Mouse (Mus musculus): ENCODE data around the gene Chek2. TPM values are rescaled to one million over a fixed set of nuclear protein-coding genes. Genes with fewer than 3 reads are reported as not detected.
A peak's percentile ranks its signal among the peaks of the same experiment; 100 is the strongest.
"Not testable (repeated sequence)": the region's sequence is repeated elsewhere in the genome, so short reads cannot be mapped to it uniquely, and the experiment has no call there.

Gene Chek2
- total RNA-seq, 2 experiments from 2014 or later: 4.0 to 5.2 TPM

- not testable (repeated sequence) for DNase-seq
- intact Hi-C loops (cut with DNase I): loop anchor here (5.0 kb wide), 3 partner anchors 51 to 419 kb away; no protein-coding TSS in a partner anchor
Observed at GRCm38 (mm10) chr5:110838016-110838415, 1.8 kb upstream of the Chek2 start.

- intact Hi-C loops (cut with DNase I): loop anchor here (5.0 kb wide), 3 partner anchors 52 to 418 kb away; no protein-coding TSS in a partner anchor
- no peak for DNase-seq
Observed at GRCm38 (mm10) chr5:110839038-110839677, 621 bp upstream of the Chek2 start.

DNA sequence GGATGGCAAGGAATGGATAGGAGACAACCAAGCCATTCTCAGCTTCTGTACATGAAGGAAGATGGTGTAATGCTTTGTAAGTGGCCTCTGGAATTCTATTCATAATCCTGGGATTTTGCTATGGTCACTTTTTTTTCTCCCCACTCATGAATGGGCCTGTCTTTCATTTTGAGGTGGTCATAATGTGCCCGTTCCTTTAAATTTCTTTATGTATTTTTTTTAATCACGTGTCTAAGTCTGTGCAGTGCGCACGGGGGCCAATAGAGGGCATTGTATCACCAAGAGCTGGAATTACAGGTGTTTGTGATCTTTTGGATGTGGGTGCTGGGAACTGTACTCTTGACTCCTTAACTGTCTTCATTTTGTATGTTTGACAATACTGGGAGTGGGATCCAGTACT, 686 bp downstream of the Chek2 start:
- DNase-seq: peak; percentile 27 to 43
- intact Hi-C loops (cut with DNase I): loop anchor here (5.0 kb wide), 2 partner anchors 37 to 137 kb away; partner anchors contain the start of gene Ttc28

GRCm38 (mm10) chr5:110841046-110841862, 1.5 kb downstream of the Chek2 start:
- intact Hi-C loops (cut with DNase I): loop anchor here (5.0 kb wide), 2 partner anchors 36 to 136 kb away; partner anchors contain the start of gene Ttc28
- no peak for DNase-seq

DNA sequence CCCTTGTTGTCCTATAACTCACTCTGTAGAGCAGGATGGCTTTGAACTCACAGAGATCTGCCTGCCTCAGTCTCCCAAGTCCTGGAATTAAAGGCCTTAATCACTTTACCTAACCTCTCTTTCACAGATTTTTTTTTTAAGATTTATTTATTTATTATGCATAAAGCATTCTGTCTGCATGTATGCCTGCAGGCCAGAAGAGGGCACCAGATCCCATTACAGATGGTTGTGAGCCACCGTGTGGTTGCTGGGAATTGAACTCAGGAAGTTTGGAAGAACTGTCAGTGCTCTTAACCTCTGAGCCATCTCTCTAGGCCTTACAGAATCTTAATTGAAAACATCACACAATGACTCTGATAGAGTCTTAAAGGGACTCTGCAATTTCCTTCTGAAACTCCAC, 13.2 kb downstream of the Chek2 start:
- DNase-seq: no peak
- intact Hi-C loops (cut with DNase I): no loop called here

- intact Hi-C loops (cut with DNase I): no loop called here
- no peak for DNase-seq
Observed at GRCm38 (mm10) chr5:110857091-110857490, 17.3 kb downstream of the Chek2 start.

DNA sequence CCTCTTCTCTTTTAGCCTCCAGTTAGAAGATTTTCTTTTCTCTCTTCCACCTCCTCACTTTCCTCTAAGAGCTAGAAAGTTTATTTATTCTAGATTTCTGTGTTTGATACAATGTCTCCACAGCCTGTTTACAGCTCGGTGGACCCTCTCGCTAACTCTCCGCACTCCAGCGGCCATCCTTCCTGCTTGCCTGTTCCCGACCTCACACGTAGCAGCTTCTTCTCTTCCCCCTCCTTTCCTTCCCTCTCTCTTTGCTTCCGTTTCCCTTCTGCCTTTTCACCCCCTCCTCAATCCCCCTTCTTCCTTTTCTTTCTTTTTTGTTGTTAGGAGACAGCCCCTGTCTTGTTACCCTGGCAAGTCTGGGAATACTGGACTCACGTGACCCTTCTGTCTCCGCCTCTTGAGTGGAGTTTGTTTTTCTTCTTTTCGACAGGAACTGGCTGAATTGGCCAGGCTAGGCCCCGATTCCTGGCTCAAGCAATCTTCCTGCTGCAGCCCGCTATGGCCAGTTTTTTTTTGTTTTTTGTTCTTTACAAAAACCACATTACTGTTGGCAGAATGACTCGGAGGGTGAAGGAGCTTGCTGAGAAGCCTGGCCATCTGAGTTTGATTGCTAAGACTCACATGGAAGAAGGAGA, 19.4 kb downstream of the Chek2 start:
- intact Hi-C loops (cut with DNase I): no loop called here
- peak; percentile 61 to 67 for DNase-seq

GRCm38 (mm10) chr5:110860445-110860844, 20.7 kb downstream of the Chek2 start:
- intact Hi-C loops (cut with DNase I): loop anchor here (2.0 kb wide), 1 partner anchor 18 kb away; the partner anchor contains the start of gene Ttc28
- DNase-seq: no peak

- intact Hi-C loops (cut with DNase I): no loop called here
- DNase-seq: no peak
Observed at GRCm38 (mm10) chr5:110868460-110868859, 28.7 kb downstream of the Chek2 start.

- intact Hi-C loops (cut with DNase I): no loop called here
Observed at GRCm38 (mm10) chr5:110869242-110869669, 29.5 kb downstream of the Chek2 start.

GRCm38 (mm10) chr5:110873160-110873559, 33.4 kb downstream of the Chek2 start:
- no peak for DNase-seq
- intact Hi-C loops (cut with DNase I): no loop called here

More at GRCm38 (mm10) chr5:110869242-110869669, 29.5 kb downstream of the Chek2 start:
- no peak for DNase-seq

GRCm38 (mm10) chr5:110874711-110875110, 34.9 kb downstream of the Chek2 start:
- DNase-seq: no peak
- intact Hi-C loops (cut with DNase I): loop anchor here (5.0 kb wide), 1 partner anchor 32 kb away; no protein-coding TSS in a partner anchor

- intact Hi-C loops (cut with DNase I): loop anchor here (5.0 kb wide), 1 partner anchor 33 kb away; no protein-coding TSS in a partner anchor
- no peak for DNase-seq
Observed at GRCm38 (mm10) chr5:110875286-110875685, 35.5 kb downstream of the Chek2 start.

DNA sequence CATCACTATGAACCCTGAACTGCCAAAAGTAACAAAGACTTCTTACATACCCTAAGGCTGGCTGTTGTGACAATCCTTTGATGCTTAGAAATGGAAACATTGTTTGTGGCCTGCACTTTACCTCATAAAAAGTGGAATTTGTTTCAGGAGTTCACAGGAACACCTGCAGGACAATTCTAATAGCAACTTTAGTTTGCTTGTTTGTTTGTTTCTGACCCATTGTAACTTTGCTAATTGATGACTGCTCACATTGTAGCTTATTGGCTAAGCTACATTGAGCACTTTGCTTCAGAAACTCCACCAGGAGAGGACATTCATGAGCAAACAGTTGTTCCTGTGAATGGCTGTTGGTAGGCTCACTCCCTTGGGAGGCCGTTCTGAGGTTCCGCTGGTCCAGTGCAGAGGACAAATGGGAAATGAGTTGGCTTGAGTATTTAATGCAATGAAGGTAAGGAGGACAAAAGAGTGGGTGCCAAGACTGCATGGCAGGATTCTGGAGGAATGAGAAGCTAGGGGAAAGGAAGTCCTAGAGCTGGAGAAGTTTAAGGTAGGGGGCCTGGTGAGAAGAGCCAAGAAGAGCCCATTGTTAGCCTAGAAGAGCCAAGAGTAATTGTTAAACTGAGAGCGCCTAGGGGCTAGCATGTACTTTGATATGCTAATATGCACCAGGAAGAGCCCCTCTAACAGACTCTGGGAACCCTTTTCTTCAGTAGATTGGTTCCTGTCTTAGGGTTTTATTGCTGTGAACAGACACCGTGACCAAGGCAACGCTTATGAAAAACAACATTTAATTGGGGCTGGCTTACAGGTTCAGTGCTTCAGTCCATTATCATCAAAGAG, 38.1 kb downstream of the Chek2 start:
- DNase-seq: no peak
- intact Hi-C loops (cut with DNase I): loop anchor here (2.0 to 5.0 kb wide), 2 partner anchors 17 to 36 kb away; no protein-coding TSS in a partner anchor

DNA sequence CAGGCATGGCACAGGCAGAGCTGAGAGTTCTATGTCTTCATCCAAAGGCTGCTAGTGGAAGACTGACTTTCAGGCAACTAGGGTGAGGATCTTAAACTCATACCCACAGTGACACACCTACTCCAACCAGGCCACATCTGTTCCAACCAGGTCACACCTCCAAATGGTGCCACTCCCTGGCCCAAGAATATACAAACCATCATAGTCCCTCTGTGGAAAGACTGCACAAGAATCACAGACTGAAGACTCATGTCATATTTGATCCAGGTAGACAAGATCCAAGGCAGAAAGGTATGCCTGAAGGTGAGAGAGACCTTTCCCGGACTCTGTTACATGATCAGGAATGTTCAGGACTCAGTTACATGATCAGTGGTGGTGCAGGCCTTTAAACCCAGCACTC, 38.7 kb downstream of the Chek2 start:
- not testable (repeated sequence) for DNase-seq
- intact Hi-C loops (cut with DNase I): loop anchor here (2.0 to 5.0 kb wide), 2 partner anchors 18 to 36 kb away; no protein-coding TSS in a partner anchor

DNA sequence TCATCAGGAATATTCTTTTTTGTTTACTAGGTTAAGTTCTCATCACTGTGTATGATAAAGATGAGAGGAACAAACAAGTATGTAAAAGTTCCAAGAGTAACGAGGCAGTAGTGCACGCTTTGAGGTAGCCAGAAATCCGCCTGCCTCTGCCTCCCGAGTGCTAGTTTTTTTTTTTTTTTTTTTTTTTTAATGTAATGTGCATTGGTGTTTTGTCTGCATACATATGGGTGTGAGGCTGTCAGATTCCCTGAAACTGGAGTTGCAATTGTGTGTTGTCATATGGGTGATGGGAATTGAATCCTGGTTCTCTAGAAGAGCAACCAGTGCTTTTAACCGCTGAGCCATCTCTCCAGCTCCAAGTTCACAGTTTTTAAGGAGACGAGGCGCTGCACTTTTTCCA, 39.3 kb downstream of the Chek2 start:
- DNase-seq: no peak
- intact Hi-C loops (cut with DNase I): loop anchor here (2.0 to 5.0 kb wide), 2 partner anchors 18 to 37 kb away; no protein-coding TSS in a partner anchor

- intact Hi-C loops (cut with DNase I): loop anchor here (2.0 to 5.0 kb wide), 2 partner anchors 19 to 37 kb away; no protein-coding TSS in a partner anchor
- peak; percentile 94 to 97 for DNase-seq
Observed at GRCm38 (mm10) chr5:110879584-110880374, 40.0 kb downstream of the Chek2 start, which contains the start of gene Ttc28. Ttc28 (plus strand) TSS chr5:110879803.

DNA sequence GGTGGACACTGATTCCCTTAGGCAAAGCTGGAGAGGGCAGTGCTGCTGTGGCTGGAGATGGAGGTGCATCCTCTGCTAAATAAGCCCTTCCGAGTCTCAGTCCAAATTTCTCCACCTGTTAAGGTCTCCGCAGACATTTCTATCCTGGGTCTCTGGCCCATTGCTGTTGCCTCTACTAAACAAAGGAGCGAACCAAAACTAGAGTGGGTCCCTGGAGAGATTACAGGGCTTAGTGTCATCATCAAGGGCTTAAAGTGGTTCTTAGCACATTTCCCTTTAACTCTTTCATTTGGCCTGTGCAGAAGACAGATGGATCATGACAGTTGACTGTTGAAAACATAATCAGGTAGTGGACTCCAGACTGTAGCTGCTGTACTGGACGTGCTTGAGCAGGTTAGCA, 48.8 kb downstream of the Chek2 start:
- intact Hi-C loops (cut with DNase I): no loop called here
- DNase-seq: no peak

- intact Hi-C loops (cut with DNase I): no loop called here
- no peak for DNase-seq
Observed at GRCm38 (mm10) chr5:110889945-110890344, 50.2 kb downstream of the Chek2 start.

All from heart, postnatal 14 days (tissue).